Mouse (Mus musculus) G1E (cell line): ENCODE measurements around the gene Gpsm1.

ENCODE experiments used
- CTCF ChIP-seq: IDR thresholded peaks from 2 replicates; pipeline ENCODE4 v1.5.1; 2012; ENCODE audit warnings: low read depth, low read length, inconsistent platforms, mixed read lengths
- GATA1 ChIP-seq: IDR thresholded peaks from 2 replicates; pipeline ENCODE4 v1.6.1; 2012; ENCODE audit warnings: borderline replicate concordance, low read length, inconsistent platforms, mixed read lengths
- GATA2 ChIP-seq: IDR thresholded peaks from 2 replicates; pipeline ENCODE4 v1.6.1; 2012; ENCODE audit warnings: low read depth, low read length, inconsistent platforms, borderline replicate concordance

- TF ChIP-seq CTCF (no peak), GATA2 (no peak), GATA1 (no peak)
Measured at GRCm38 (mm10) chr2:26359983-26360382, 44.7 kb downstream of the Gpsm1 start.
